Mouse (Mus musculus): ENCODE measurements at regions not wholly inside any gene's neighbourhood (a gene's known extent, or its start where the extent isn't known, plus 50 kb on each side); places are given as distances from the start of the nearest gene placed in this dataset.
A peak's percentile ranks its signal among the peaks of the same experiment; 100 is the strongest.

GRCm38 (mm10) chrX:57869648-57870047 is 152.9 kb upstream of the Zic3 start:
- Histone ChIP-seq H3K4me3 (ENCODE audit: low read length) (no peak overlapping the region), H3K9ac (ENCODE audit: low read depth, low read length) (no peak overlapping the region), H3K27me3 (replicated peaks; ENCODE audit: control insufficient read depth, insufficient read depth, low read length) (no peaks in the 10 kb centered on the region), H3K36me3 (ENCODE audit: control insufficient read depth, insufficient read depth, low read length) (no peaks in the 10 kb centered on the region), H3K27ac (ENCODE audit: low read depth, low read length) (no peak overlapping the region), H3K4me2 (ENCODE audit: low read length) (no peak overlapping the region), H3K9me3 (ENCODE audit: control insufficient read depth, low read length) (no peaks in the 10 kb centered on the region), H3K4me1 (ENCODE audit: control insufficient read depth, insufficient read depth, low read depth, low read length) (no peaks in the 10 kb centered on the region)
- 0 out of 2 replicates have a peak, but pooled peaks have one; percentile 37 for ATAC-seq
- 45% methylated on average over 5 of the region's 5 CpGs for WGBS

GRCm38 (mm10) chrX:57916705-57917104 is 105.8 kb upstream of the Zic3 start:
- Histone ChIP-seq H3K9me3 (ENCODE audit: control insufficient read depth, low read length) (no peaks in the 10 kb centered on the region), H3K27ac (ENCODE audit: low read depth, low read length) (no peak overlapping the region)

GRCm38 (mm10) chrX:57917441-57918145 is 104.9 kb upstream of the Zic3 start:
- Histone ChIP-seq H3K36me3 (ENCODE audit: control insufficient read depth, insufficient read depth, low read length) (no peaks in the 10 kb centered on the region), H3K27ac (ENCODE audit: low read depth, low read length) (no peak overlapping the region), H3K9ac (ENCODE audit: low read depth, low read length) (no peak overlapping the region), H3K4me3 (ENCODE audit: low read length) (no peak overlapping the region), H3K9me3 (ENCODE audit: control insufficient read depth, low read length) (no peaks in the 10 kb centered on the region), H3K27me3 (replicated peaks; ENCODE audit: control insufficient read depth, insufficient read depth, low read length) (0 out of 2 replicates have a peak, but pooled peaks cover 3% of the 10 kb centered on the region), H3K4me2 (ENCODE audit: low read length) (peak overlapping the region; percentile 23), H3K4me1 (ENCODE audit: control insufficient read depth, insufficient read depth, low read depth, low read length) (no peaks in the 10 kb centered on the region)
- WGBS: 16% methylated on average over 21 of the region's 21 CpGs
- ATAC-seq: no peak

More at GRCm38 (mm10) chrX:57916705-57917104, 105.8 kb upstream of the Zic3 start:
- Histone ChIP-seq H3K4me3 (ENCODE audit: low read length) (no peak overlapping the region), H3K4me2 (ENCODE audit: low read length) (no peak overlapping the region; the same call in none of the 2 replicates), H3K27me3 (replicated peaks; ENCODE audit: control insufficient read depth, insufficient read depth, low read length) (0 out of 2 replicates have a peak, but pooled peaks cover 3% of the 10 kb centered on the region), H3K9ac (ENCODE audit: low read depth, low read length) (no peak overlapping the region), H3K4me1 (ENCODE audit: control insufficient read depth, insufficient read depth, low read depth, low read length) (no peaks in the 10 kb centered on the region), H3K36me3 (ENCODE audit: control insufficient read depth, insufficient read depth, low read length) (no peaks in the 10 kb centered on the region)
- WGBS: 21% methylated on average over 11 of the region's 11 CpGs
- ATAC-seq: no peak

GRCm38 (mm10) chrX:57918181-57919115 is 104.1 kb upstream of the Zic3 start:
- no peak for ATAC-seq
- Histone ChIP-seq H3K4me1 (ENCODE audit: control insufficient read depth, insufficient read depth, low read depth, low read length) (no peaks in the 10 kb centered on the region), H3K27me3 (replicated peaks; ENCODE audit: control insufficient read depth, insufficient read depth, low read length) (0 out of 2 replicates have a peak, but pooled peaks cover 3% of the 10 kb centered on the region), H3K9me3 (ENCODE audit: control insufficient read depth, low read length) (no peaks in the 10 kb centered on the region), H3K9ac (ENCODE audit: low read depth, low read length) (no peak overlapping the region), H3K27ac (ENCODE audit: low read depth, low read length) (no peak overlapping the region), H3K4me2 (ENCODE audit: low read length) (no peak overlapping the region), H3K4me3 (ENCODE audit: low read length) (no peak overlapping the region), H3K36me3 (ENCODE audit: control insufficient read depth, insufficient read depth, low read length) (no peaks in the 10 kb centered on the region)
- WGBS: 22% methylated on average over 22 of the region's 25 CpGs

- no peak overlapping the region for H3K27ac ChIP-seq (ENCODE audit: low read depth, low read length)
- WGBS: 24% methylated on average over 17 of the region's 17 CpGs
Observed at GRCm38 (mm10) chrX:57919886-57920285, 102.6 kb upstream of the Zic3 start.

GRCm38 (mm10) chrX:57920376-57920775 is 102.1 kb upstream of the Zic3 start:
- H3K4me1 ChIP-seq (ENCODE audit: control insufficient read depth, insufficient read depth, low read depth, low read length): no peaks in the 10 kb centered on the region
- H3K36me3 ChIP-seq (ENCODE audit: control insufficient read depth, insufficient read depth, low read length): no peaks in the 10 kb centered on the region
- no peak overlapping the region for H3K9ac ChIP-seq (ENCODE audit: low read depth, low read length)
- H3K9me3 ChIP-seq (ENCODE audit: control insufficient read depth, low read length): no peaks in the 10 kb centered on the region
- no peak for ATAC-seq
- WGBS: 25% methylated on average over 18 of the region's 18 CpGs
- 0 out of 2 replicates have a peak, but pooled peaks cover 3% of the 10 kb centered on the region for H3K27me3 ChIP-seq (replicated peaks; ENCODE audit: control insufficient read depth, insufficient read depth, low read length)
- H3K27ac ChIP-seq (ENCODE audit: low read depth, low read length): no peak overlapping the region
- H3K4me2 ChIP-seq (ENCODE audit: low read length): peak overlapping the region; percentile 39
- no peak overlapping the region for H3K4me3 ChIP-seq (ENCODE audit: low read length)

More at GRCm38 (mm10) chrX:57919886-57920285, 102.6 kb upstream of the Zic3 start:
- no peak overlapping the region for H3K4me3 ChIP-seq (ENCODE audit: low read length)
- H3K36me3 ChIP-seq (ENCODE audit: control insufficient read depth, insufficient read depth, low read length): no peaks in the 10 kb centered on the region
- peak overlapping the region; percentile 39 for H3K4me2 ChIP-seq (ENCODE audit: low read length)
- H3K9me3 ChIP-seq (ENCODE audit: control insufficient read depth, low read length): no peaks in the 10 kb centered on the region
- H3K27me3 ChIP-seq (replicated peaks; ENCODE audit: control insufficient read depth, insufficient read depth, low read length): 0 out of 2 replicates have a peak, but pooled peaks cover 3% of the 10 kb centered on the region
- no peaks in the 10 kb centered on the region for H3K4me1 ChIP-seq (ENCODE audit: control insufficient read depth, insufficient read depth, low read depth, low read length)
- no peak for ATAC-seq
- no peak overlapping the region for H3K9ac ChIP-seq (ENCODE audit: low read depth, low read length)

- ATAC-seq: peak; percentile 66
- no peaks in the 10 kb centered on the region for H3K4me1 ChIP-seq (ENCODE audit: control insufficient read depth, insufficient read depth, low read depth, low read length)
- H3K9ac ChIP-seq (ENCODE audit: low read depth, low read length): no peak overlapping the region
- no peaks in the 10 kb centered on the region for H3K36me3 ChIP-seq (ENCODE audit: control insufficient read depth, insufficient read depth, low read length)
- H3K4me3 ChIP-seq (ENCODE audit: low read length): peak overlapping the region; percentile 15; the same call in 1 of the 2 replicates
- peak overlapping the region; percentile 39 for H3K4me2 ChIP-seq (ENCODE audit: low read length)
- H3K9me3 ChIP-seq (ENCODE audit: control insufficient read depth, low read length): no peaks in the 10 kb centered on the region
- H3K27me3 ChIP-seq (replicated peaks; ENCODE audit: control insufficient read depth, insufficient read depth, low read length): 0 out of 2 replicates have a peak, but pooled peaks cover 3% of the 10 kb centered on the region
- WGBS: 14% methylated on average over 16 of the region's 16 CpGs
- 0 out of 2 replicates have a peak overlapping the region, but pooled peaks have one; percentile 44 for H3K27ac ChIP-seq (ENCODE audit: low read depth, low read length)
Observed at GRCm38 (mm10) chrX:57921294-57921693, 101.2 kb upstream of the Zic3 start.

- Histone ChIP-seq H3K27ac (ENCODE audit: low read depth, low read length) (no peak overlapping the region), H3K9me3 (ENCODE audit: control insufficient read depth, low read length) (no peaks in the 10 kb centered on the region), H3K27me3 (replicated peaks; ENCODE audit: control insufficient read depth, insufficient read depth, low read length) (0 out of 2 replicates have a peak, but pooled peaks cover 3% of the 10 kb centered on the region), H3K4me2 (ENCODE audit: low read length) (peak overlapping the region; percentile 39), H3K4me1 (ENCODE audit: control insufficient read depth, insufficient read depth, low read depth, low read length) (no peaks in the 10 kb centered on the region), H3K36me3 (ENCODE audit: control insufficient read depth, insufficient read depth, low read length) (no peaks in the 10 kb centered on the region), H3K9ac (ENCODE audit: low read depth, low read length) (no peak overlapping the region), H3K4me3 (ENCODE audit: low read length) (peak overlapping the region; percentile 11; the same call in 1 of the 2 replicates)
- 14% methylated on average over 25 of the region's 25 CpGs for WGBS
- ATAC-seq: no peak; the same call in 1 of the 2 replicates
Observed at GRCm38 (mm10) chrX:57921821-57922449, 100.6 kb upstream of the Zic3 start.

All from hindbrain, embryonic 16.5 days (tissue).